Mouse (Mus musculus) ES-Bruce4 (cell line): ENCODE measurements around the gene Gm42791. TPM values are rescaled to one million over a fixed set of nuclear protein-coding genes. Genes with fewer than 3 reads are reported as not detected.

ENCODE experiments used
- H3K27ac ChIP-seq: 2 replicates; pipeline ENCODE4 v1.5.1; 2012; ENCODE audit warnings: low read length, inconsistent platforms; ENCODE audit not compliant: insufficient read depth
- H3K27me3 ChIP-seq: 2 replicates; pipeline ENCODE4 v1.6.1; 2012; ENCODE audit warnings: mild to moderate bottlenecking, low read length, inconsistent platforms; ENCODE audit not compliant: control insufficient read depth, poor library complexity, insufficient read depth, severe bottlenecking
- H3K36me3 ChIP-seq: 2 replicates; pipeline ENCODE4 v1.6.1; 2012; ENCODE audit warnings: inconsistent platforms, mild to moderate bottlenecking, low read length, moderate library complexity; ENCODE audit not compliant: control insufficient read depth, poor library complexity, insufficient read depth, severe bottlenecking
- H3K4me1 ChIP-seq: one replicate; pipeline ENCODE4 v1.8.1; 2011; ENCODE audit warnings: low read length; ENCODE audit not compliant: control insufficient read depth, insufficient read depth
- H3K4me3 ChIP-seq: 2 replicates; pipeline ENCODE4 v1.5.1; 2011; ENCODE audit warnings: low read depth, mild to moderate bottlenecking, low read length
- H3K9ac ChIP-seq: 2 replicates; pipeline ENCODE4 v1.6.1; 2012; ENCODE audit warnings: low read depth, mild to moderate bottlenecking, inconsistent platforms; ENCODE audit not compliant: poor library complexity, severe bottlenecking
- H3K9me3 ChIP-seq: replicated peaks from 2 replicates; pipeline ENCODE4 v1.6.1; 2012; ENCODE audit warnings: mild to moderate bottlenecking, low read length, inconsistent platforms; ENCODE audit not compliant: control insufficient read depth, poor library complexity, insufficient read depth, severe bottlenecking
- CTCF ChIP-seq: IDR thresholded peaks from one replicate; pipeline ENCODE4 v1.8.1; 2011; ENCODE audit warnings: low read depth, low read length
- EP300 ChIP-seq: IDR thresholded peaks from 2 replicates; pipeline ENCODE4 v1.6.1; 2011; ENCODE audit warnings: low read depth, low read length; ENCODE audit not compliant: insufficient read depth
- POLR2A ChIP-seq: IDR thresholded peaks from one replicate; pipeline ENCODE4 v1.8.1; 2011; ENCODE audit warnings: low read length; ENCODE audit not compliant: insufficient read depth
- polyA plus RNA-seq: library from polyadenylated mRNA; stranded (reverse); fragments of >200 nt; gene quantifications from 2 replicates; pipeline ENCODE4 v1.2.4, GENCODE M21; 2011; ENCODE audit warnings: low read depth; ENCODE audit not compliant: missing spikeins, insufficient read depth, insufficient read length

Gene Gm42791
- polyA plus RNA-seq, 1 experiment, result 4.8 TPM

GRCm38 (mm10) chr5:148897069-148897702 is 97.8 kb downstream of the Gm42791 start:
- no peak overlapping the region for H3K9ac ChIP-seq
- no peaks in the 10 kb centered on the region for H3K4me1 ChIP-seq
- no peak overlapping the region for H3K27ac ChIP-seq
- H3K27me3 ChIP-seq, result no peaks in the 10 kb centered on the region
- TF ChIP-seq POLR2A, result no peak
- TF ChIP-seq CTCF, result no peak
- TF ChIP-seq EP300, result no peak
- no peaks in the 10 kb centered on the region for H3K9me3 ChIP-seq
- no peaks in the 10 kb centered on the region for H3K36me3 ChIP-seq
- H3K4me3 ChIP-seq, result no peak overlapping the region

GRCm38 (mm10) chr5:148896515-148896914 is 98.4 kb downstream of the Gm42791 start:
- Histone ChIP-seq H3K27me3 (no peaks in the 10 kb centered on the region), H3K4me1 (no peaks in the 10 kb centered on the region), H3K27ac (no peak overlapping the region), H3K4me3 (no peak overlapping the region), H3K36me3 (no peaks in the 10 kb centered on the region), H3K9me3 (no peaks in the 10 kb centered on the region), H3K9ac (no peak overlapping the region)
- TF ChIP-seq EP300 (no peak), CTCF (no peak), POLR2A (no peak)

GRCm38 (mm10) chr5:148895833-148896232 is 99.1 kb downstream of the Gm42791 start:
- Histone ChIP-seq H3K9me3 (no peaks in the 10 kb centered on the region), H3K9ac (no peak overlapping the region), H3K27ac (no peak overlapping the region), H3K36me3 (no peaks in the 10 kb centered on the region), H3K4me3 (no peak overlapping the region), H3K27me3 (no peaks in the 10 kb centered on the region), H3K4me1 (no peaks in the 10 kb centered on the region)
- TF ChIP-seq EP300 (no peak), POLR2A (no peak), CTCF (no peak)

GRCm38 (mm10) chr5:148895034-148895433 is 99.9 kb downstream of the Gm42791 start:
- no peak overlapping the region for H3K9ac ChIP-seq
- no peak overlapping the region for H3K27ac ChIP-seq
- TF ChIP-seq POLR2A, result no peak
- TF ChIP-seq CTCF, result no peak
- TF ChIP-seq EP300, result no peak
- no peak overlapping the region for H3K4me3 ChIP-seq
- no peaks in the 10 kb centered on the region for H3K4me1 ChIP-seq
- no peaks in the 10 kb centered on the region for H3K27me3 ChIP-seq
- no peaks in the 10 kb centered on the region for H3K36me3 ChIP-seq
- H3K9me3 ChIP-seq, result no peaks in the 10 kb centered on the region

- H3K9me3 ChIP-seq, result no peaks in the 10 kb centered on the region
- no peaks in the 10 kb centered on the region for H3K36me3 ChIP-seq
- TF ChIP-seq CTCF (no peak), POLR2A (no peak), EP300 (no peak)
- no peak overlapping the region for H3K9ac ChIP-seq
- no peak overlapping the region for H3K27ac ChIP-seq
- H3K4me3 ChIP-seq, result no peak overlapping the region
- no peaks in the 10 kb centered on the region for H3K27me3 ChIP-seq
- no peaks in the 10 kb centered on the region for H3K4me1 ChIP-seq
These were observed 104.7 kb downstream of the Gm42791 start for GRCm38 (mm10) chr5:148890237-148890636.

GRCm38 (mm10) chr5:148888032-148888431 is 106.9 kb downstream of the Gm42791 start:
- no peak overlapping the region for H3K27ac ChIP-seq
- H3K9ac ChIP-seq, result no peak overlapping the region
- H3K4me1 ChIP-seq, result no peaks in the 10 kb centered on the region
- TF ChIP-seq EP300 (no peak), POLR2A (no peak), CTCF (no peak)
- H3K9me3 ChIP-seq, result no peaks in the 10 kb centered on the region
- H3K36me3 ChIP-seq, result no peaks in the 10 kb centered on the region
- no peak overlapping the region for H3K4me3 ChIP-seq
- no peaks in the 10 kb centered on the region for H3K27me3 ChIP-seq
